Mouse (Mus musculus) liver, adult 2 months (tissue): ENCODE results near the gene Cux1.

Experiments used
- CTCF ChIP-seq: fragments of 200-500 bp; IDR thresholded peaks from 2 replicates; pipeline ENCODE4 v1.5.1; 2011; ENCODE audit warnings: low read depth, low read length, control low read depth
- POLR2A ChIP-seq: fragments of 200-500 bp; IDR thresholded peaks from 2 replicates; pipeline ENCODE4 v1.6.1; 2011; ENCODE audit warnings: low read length, control low read depth; ENCODE audit not compliant: insufficient read depth; ENCODE audit errors: extremely low read depth

DNA sequence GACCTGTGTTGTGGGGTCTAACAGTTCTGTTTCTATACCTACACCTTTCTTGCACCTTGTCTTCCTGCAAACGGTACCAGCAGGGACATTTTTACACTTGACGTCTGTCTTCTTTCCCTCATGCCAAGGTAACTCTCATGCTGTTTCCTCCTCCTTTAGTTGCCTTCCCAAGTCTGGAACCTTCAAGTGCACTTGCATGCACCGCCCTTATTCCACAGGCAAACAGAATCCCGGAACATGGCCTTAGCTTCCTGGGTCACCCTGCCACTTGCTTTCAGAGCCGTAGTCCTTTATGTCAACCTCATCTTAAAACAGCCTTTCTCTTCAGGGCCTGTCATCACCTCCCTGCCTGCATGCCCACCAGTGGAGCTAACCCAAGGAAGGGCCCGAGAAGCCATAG, 15.7 kb downstream of the Cux1 start:
- TF ChIP-seq CTCF, result no peak
- no peak for TF ChIP-seq POLR2A
